Mouse (Mus musculus): ENCODE measurements around the gene Arhgap5. TPM values are rescaled to one million over a fixed set of nuclear protein-coding genes. Genes with fewer than 3 reads are reported as not detected.
"Not testable (repeated sequence)": the region's sequence is repeated elsewhere in the genome, so short reads cannot be mapped to it uniquely, and the experiment has no call there.

Arhgap5 gene
- polyA plus RNA-seq, 1 experiment from 2014 or later = 41.0 TPM

GRCm38 (mm10) chr12:52525486-52525885 is 21.7 kb downstream of the Arhgap5 start:
- Histone ChIP-seq H3K4me2 (replicated peaks; ENCODE audit: low read depth, low read length) (no peak overlapping the region), H3K4me3 (ENCODE audit: low read length) (no peak overlapping the region), H3K4me1 (ENCODE audit: insufficient read depth, low read length) (no peaks in the 10 kb centered on the region), H3K9me3 (ENCODE audit: low read length) (no peaks in the 10 kb centered on the region), H3K36me3 (ENCODE audit: insufficient read depth, low read length) (no peaks in the 10 kb centered on the region), H3K9ac (replicated peaks; ENCODE audit: low read length) (no peak overlapping the region), H3K27me3 (ENCODE audit: insufficient read depth, low read length) (no peaks in the 10 kb centered on the region), H3K27ac (ENCODE audit: low read length) (no peak overlapping the region)
- ATAC-seq (ENCODE audit: low FRiP score, low TSS enrichment) = no peak
- WGBS = 82% methylated on average over 1 of the region's 1 CpGs

- H3K9me3 ChIP-seq (ENCODE audit: low read length) = no peaks in the 10 kb centered on the region
- no peak overlapping the region for H3K9ac ChIP-seq (replicated peaks; ENCODE audit: low read length)
- H3K36me3 ChIP-seq (ENCODE audit: insufficient read depth, low read length) = no peaks in the 10 kb centered on the region
- H3K4me3 ChIP-seq (ENCODE audit: low read length) = no peak overlapping the region
- ATAC-seq (ENCODE audit: low FRiP score, low TSS enrichment) = no peak
- 85% methylated on average over 3 of the region's 3 CpGs for WGBS
- H3K4me1 ChIP-seq (ENCODE audit: insufficient read depth, low read length) = no peaks in the 10 kb centered on the region
- no peaks in the 10 kb centered on the region for H3K27me3 ChIP-seq (ENCODE audit: insufficient read depth, low read length)
- no peak overlapping the region for H3K4me2 ChIP-seq (replicated peaks; ENCODE audit: low read depth, low read length)
- H3K27ac ChIP-seq (ENCODE audit: low read length) = no peak overlapping the region
Measured at GRCm38 (mm10) chr12:52529740-52530139, 26.0 kb downstream of the Arhgap5 start.

- H3K36me3 ChIP-seq (ENCODE audit: insufficient read depth, low read length) = no peaks in the 10 kb centered on the region
- no peaks in the 10 kb centered on the region for H3K27me3 ChIP-seq (ENCODE audit: insufficient read depth, low read length)
- H3K4me1 ChIP-seq (ENCODE audit: insufficient read depth, low read length) = no peaks in the 10 kb centered on the region
- H3K4me3 ChIP-seq (ENCODE audit: low read length) = no peak overlapping the region
- no peak overlapping the region for H3K9ac ChIP-seq (replicated peaks; ENCODE audit: low read length)
- no peak for ATAC-seq (ENCODE audit: low FRiP score, low TSS enrichment)
- 87% methylated on average over 4 of the region's 4 CpGs for WGBS
- H3K4me2 ChIP-seq (replicated peaks; ENCODE audit: low read depth, low read length) = no peak overlapping the region
- no peaks in the 10 kb centered on the region for H3K9me3 ChIP-seq (ENCODE audit: low read length)
- no peak overlapping the region for H3K27ac ChIP-seq (ENCODE audit: low read length)
Measured at GRCm38 (mm10) chr12:52541294-52541693, 37.5 kb downstream of the Arhgap5 start.

GRCm38 (mm10) chr12:52544532-52544931 is 40.8 kb downstream of the Arhgap5 start:
- H3K27ac ChIP-seq (ENCODE audit: low read length) = no peak overlapping the region
- no peaks in the 10 kb centered on the region for H3K27me3 ChIP-seq (ENCODE audit: insufficient read depth, low read length)
- no peaks in the 10 kb centered on the region for H3K4me1 ChIP-seq (ENCODE audit: insufficient read depth, low read length)
- WGBS = 88% methylated on average over 3 of the region's 3 CpGs
- H3K9ac ChIP-seq (replicated peaks; ENCODE audit: low read length) = no peak overlapping the region
- H3K9me3 ChIP-seq (ENCODE audit: low read length) = no peaks in the 10 kb centered on the region
- H3K36me3 ChIP-seq (ENCODE audit: insufficient read depth, low read length) = no peaks in the 10 kb centered on the region
- no peak overlapping the region for H3K4me2 ChIP-seq (replicated peaks; ENCODE audit: low read depth, low read length)
- H3K4me3 ChIP-seq (ENCODE audit: low read length) = no peak overlapping the region
- no peak for ATAC-seq (ENCODE audit: low FRiP score, low TSS enrichment)

- Histone ChIP-seq H3K4me2 (replicated peaks; ENCODE audit: low read depth, low read length) (no peak overlapping the region), H3K36me3 (ENCODE audit: insufficient read depth, low read length) (peaks cover 3% of the 10 kb centered on the region; the same call in 1 of the 2 replicates), H3K27me3 (ENCODE audit: insufficient read depth, low read length) (no peaks in the 10 kb centered on the region), H3K9ac (replicated peaks; ENCODE audit: low read length) (no peak overlapping the region), H3K27ac (ENCODE audit: low read length) (no peak overlapping the region), H3K4me3 (ENCODE audit: low read length) (no peak overlapping the region), H3K9me3 (ENCODE audit: low read length) (no peaks in the 10 kb centered on the region), H3K4me1 (ENCODE audit: insufficient read depth, low read length) (peaks cover 4% of the 10 kb centered on the region; the same call in 1 of the 2 replicates)
- no peak for ATAC-seq (ENCODE audit: low FRiP score, low TSS enrichment)
- 89% methylated on average over 2 of the region's 2 CpGs for WGBS
Measured at GRCm38 (mm10) chr12:52552085-52552484, 48.3 kb downstream of the Arhgap5 start.

GRCm38 (mm10) chr12:52555188-52555876 is 51.6 kb downstream of the Arhgap5 start:
- Histone ChIP-seq H3K27me3 (ENCODE audit: insufficient read depth, low read length) (no peaks in the 10 kb centered on the region), H3K36me3 (ENCODE audit: insufficient read depth, low read length) (peaks cover 6% of the 10 kb centered on the region; the same call in 1 of the 2 replicates), H3K9me3 (ENCODE audit: low read length) (no peaks in the 10 kb centered on the region), H3K9ac (replicated peaks; ENCODE audit: low read length) (no peak overlapping the region), H3K27ac (ENCODE audit: low read length) (no peak overlapping the region), H3K4me1 (ENCODE audit: insufficient read depth, low read length) (peaks cover 4% of the 10 kb centered on the region; the same call in 1 of the 2 replicates), H3K4me2 (replicated peaks; ENCODE audit: low read depth, low read length) (no peak overlapping the region), H3K4me3 (ENCODE audit: low read length) (no peak overlapping the region)
- ATAC-seq (ENCODE audit: low FRiP score, low TSS enrichment) = no peak
- WGBS = 63% methylated on average over 3 of the region's 3 CpGs

GRCm38 (mm10) chr12:52565654-52566053 is 61.9 kb downstream of the Arhgap5 start:
- ATAC-seq (ENCODE audit: low FRiP score, low TSS enrichment) = no peak
- 94% methylated on average over 5 of the region's 5 CpGs for WGBS

GRCm38 (mm10) chr12:52573371-52573770 is 69.6 kb downstream of the Arhgap5 start:
- no peaks in the 10 kb centered on the region for H3K4me1 ChIP-seq (ENCODE audit: insufficient read depth, low read length)
- no peaks in the 10 kb centered on the region for H3K9me3 ChIP-seq (ENCODE audit: low read length)
- no peak for ATAC-seq (ENCODE audit: low FRiP score, low TSS enrichment)
- no peaks in the 10 kb centered on the region for H3K27me3 ChIP-seq (ENCODE audit: insufficient read depth, low read length)
- no peak overlapping the region for H3K27ac ChIP-seq (ENCODE audit: low read length)
- 93% methylated on average over 2 of the region's 2 CpGs for WGBS
- H3K4me2 ChIP-seq (replicated peaks; ENCODE audit: low read depth, low read length) = no peak overlapping the region
- no peak overlapping the region for H3K9ac ChIP-seq (replicated peaks; ENCODE audit: low read length)
- no peak overlapping the region for H3K4me3 ChIP-seq (ENCODE audit: low read length)
- peaks cover 7% of the 10 kb centered on the region; the same call in 1 of the 2 replicates for H3K36me3 ChIP-seq (ENCODE audit: insufficient read depth, low read length)

More at GRCm38 (mm10) chr12:52565654-52566053, 61.9 kb downstream of the Arhgap5 start:
- Histone ChIP-seq H3K4me2 (replicated peaks; ENCODE audit: low read depth, low read length) (no peak overlapping the region), H3K4me1 (ENCODE audit: insufficient read depth, low read length) (no peaks in the 10 kb centered on the region), H3K36me3 (ENCODE audit: insufficient read depth, low read length) (peaks cover 7% of the 10 kb centered on the region; the same call in 1 of the 2 replicates), H3K9me3 (ENCODE audit: low read length) (no peaks in the 10 kb centered on the region), H3K27me3 (ENCODE audit: insufficient read depth, low read length) (no peaks in the 10 kb centered on the region), H3K4me3 (ENCODE audit: low read length) (no peak overlapping the region), H3K27ac (ENCODE audit: low read length) (no peak overlapping the region), H3K9ac (replicated peaks; ENCODE audit: low read length) (no peak overlapping the region)

GRCm38 (mm10) chr12:52586466-52586865 is 82.7 kb downstream of the Arhgap5 start:
- H3K27me3 ChIP-seq (ENCODE audit: insufficient read depth, low read length) = not testable (repeated sequence)

GRCm38 (mm10) chr12:52587473-52588010 is 83.8 kb downstream of the Arhgap5 start:
- Histone ChIP-seq H3K4me1 (ENCODE audit: insufficient read depth, low read length) (no peaks in the 10 kb centered on the region), H3K4me3 (ENCODE audit: low read length) (no peak overlapping the region), H3K27me3 (ENCODE audit: insufficient read depth, low read length) (no peaks in the 10 kb centered on the region), H3K9me3 (ENCODE audit: low read length) (no peaks in the 10 kb centered on the region), H3K27ac (ENCODE audit: low read length) (no peak overlapping the region), H3K36me3 (ENCODE audit: insufficient read depth, low read length) (no peaks in the 10 kb centered on the region), H3K4me2 (replicated peaks; ENCODE audit: low read depth, low read length) (no peak overlapping the region), H3K9ac (replicated peaks; ENCODE audit: low read length) (no peak overlapping the region)
- ATAC-seq (ENCODE audit: low FRiP score, low TSS enrichment) = no peak
- WGBS = 46% methylated on average over 2 of the region's 2 CpGs

More at GRCm38 (mm10) chr12:52586466-52586865, 82.7 kb downstream of the Arhgap5 start:
- H3K4me3 ChIP-seq (ENCODE audit: low read length); H3K9ac ChIP-seq (replicated peaks; ENCODE audit: low read length); ATAC-seq (ENCODE audit: low FRiP score, low TSS enrichment); H3K9me3 ChIP-seq (ENCODE audit: low read length); H3K4me1 ChIP-seq (ENCODE audit: insufficient read depth, low read length); H3K4me2 ChIP-seq (replicated peaks; ENCODE audit: low read depth, low read length); H3K27ac ChIP-seq (ENCODE audit: low read length); H3K36me3 ChIP-seq (ENCODE audit: insufficient read depth, low read length): not testable (repeated sequence)
- 74% methylated on average over 2 of the region's 2 CpGs for WGBS
